Mouse (Mus musculus): ENCODE data around the gene Dhx37.

Gene Dhx37

GRCm38 (mm10) chr5:125433793-125434337 is at the start of gene Dhx37:
TSS of gene Dhx37 (minus strand) at chr5:125434121.
- peak; percentile 96 for DNase-seq

GRCm38 (mm10) chr5:125482474-125482873 is 48.6 kb upstream of the Dhx37 start:
- DNase-seq: no peak

DNA sequence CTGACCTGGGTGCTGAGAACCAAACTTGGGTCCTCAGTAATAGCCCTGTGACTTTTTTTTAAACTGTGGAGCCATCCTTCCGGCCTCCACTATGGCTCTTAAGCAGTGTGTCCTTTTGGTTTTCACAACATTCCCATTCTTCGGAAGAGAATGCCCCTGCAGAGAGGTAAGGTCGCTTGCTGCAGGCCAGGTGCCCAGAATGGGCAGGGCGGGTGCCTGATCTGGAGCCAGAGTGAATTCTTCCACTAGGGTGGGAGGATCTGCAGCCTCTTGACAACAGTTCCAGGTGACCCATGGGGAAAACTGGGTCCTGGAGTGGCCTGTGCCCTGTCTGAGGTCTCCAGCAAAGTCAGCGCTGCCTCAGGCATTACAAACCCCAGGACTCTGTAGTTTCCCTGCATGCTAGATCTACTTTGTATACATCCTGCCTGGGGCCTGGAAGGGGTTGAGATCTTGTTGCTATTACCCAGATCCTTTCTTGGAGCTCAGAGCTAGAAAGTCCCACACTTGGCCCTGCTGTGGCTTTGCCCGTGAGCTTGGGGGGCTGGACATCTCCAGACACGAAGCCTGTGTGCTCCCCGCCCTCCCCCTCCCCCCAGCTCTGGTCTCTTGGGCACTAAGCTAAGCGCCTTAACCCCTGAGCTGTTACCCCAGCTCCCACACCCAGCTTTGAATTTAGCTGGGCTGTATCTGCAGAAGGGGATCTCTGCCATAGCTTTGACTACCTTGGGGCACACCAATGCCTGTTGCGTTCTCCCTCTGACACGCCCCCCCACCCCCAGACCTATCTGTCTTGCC is 46.7 kb upstream of the Dhx37 start:
- DNase-seq: no peak

DNA sequence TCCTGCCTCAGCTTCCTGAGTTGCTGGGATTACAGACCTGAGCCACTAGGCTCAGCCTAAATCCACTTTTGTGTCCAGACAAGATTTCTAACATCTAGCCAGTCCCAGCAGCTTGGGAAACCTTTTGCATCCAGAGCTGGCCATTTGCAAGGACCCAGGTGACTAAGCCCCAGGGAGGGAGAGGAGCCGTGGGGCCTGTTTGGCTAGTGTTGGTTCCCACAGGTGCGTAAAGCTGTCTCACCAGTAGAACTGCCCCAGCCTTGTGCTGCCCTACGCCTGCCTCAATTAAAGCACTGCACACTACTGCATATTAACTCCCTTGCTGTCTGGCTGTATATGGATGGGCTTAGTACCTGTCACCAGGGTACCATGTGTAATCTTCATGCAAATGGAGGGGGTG is 45.5 kb upstream of the Dhx37 start:
- no peak for DNase-seq

DNA sequence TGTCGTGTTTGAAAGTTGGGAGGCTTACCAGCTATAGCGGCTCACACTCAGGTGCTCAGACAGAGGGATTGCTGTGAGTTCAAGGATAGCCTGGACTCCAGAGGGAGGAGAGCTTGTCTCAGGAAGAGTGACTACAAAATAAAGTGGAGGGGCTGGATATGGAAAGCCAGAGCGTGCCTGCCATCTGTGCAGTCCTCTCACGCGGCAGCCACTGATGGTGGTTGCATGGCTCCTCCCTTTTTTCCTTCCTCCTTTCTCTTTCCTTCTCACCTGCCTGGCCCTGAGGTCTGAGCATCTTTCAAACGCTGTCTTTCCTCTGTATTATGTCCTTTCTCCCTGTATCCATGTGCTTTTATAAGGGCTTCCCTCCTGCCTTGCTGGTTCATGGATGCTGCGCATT is 44.1 kb upstream of the Dhx37 start:
- no peak for DNase-seq

GRCm38 (mm10) chr5:125477533-125477932 is 43.6 kb upstream of the Dhx37 start:
- no peak for DNase-seq

DNA sequence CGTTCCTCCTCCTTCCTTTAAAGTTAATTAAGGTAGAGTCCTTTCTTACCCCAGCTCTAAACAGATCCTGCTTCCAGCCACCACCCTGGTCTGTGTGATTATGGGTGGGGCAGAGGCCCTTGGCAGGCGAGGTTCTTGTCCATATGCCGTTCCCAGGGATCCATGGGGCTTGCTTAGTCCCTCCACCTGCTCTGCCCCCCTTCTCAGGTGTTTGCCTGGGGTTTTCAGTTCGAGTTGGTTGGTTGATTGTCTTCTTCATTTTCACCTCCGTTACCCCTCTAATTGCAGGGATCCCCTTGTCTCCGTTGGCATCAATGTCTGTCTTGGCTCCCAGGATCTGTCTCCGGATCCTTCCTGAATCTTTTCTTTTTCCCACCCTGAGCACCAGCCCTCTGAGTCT is 42.9 kb upstream of the Dhx37 start:
- no peak for DNase-seq

- DNase-seq: no peak
Measured at GRCm38 (mm10) chr5:125476286-125476625, 42.3 kb upstream of the Dhx37 start.

DNA sequence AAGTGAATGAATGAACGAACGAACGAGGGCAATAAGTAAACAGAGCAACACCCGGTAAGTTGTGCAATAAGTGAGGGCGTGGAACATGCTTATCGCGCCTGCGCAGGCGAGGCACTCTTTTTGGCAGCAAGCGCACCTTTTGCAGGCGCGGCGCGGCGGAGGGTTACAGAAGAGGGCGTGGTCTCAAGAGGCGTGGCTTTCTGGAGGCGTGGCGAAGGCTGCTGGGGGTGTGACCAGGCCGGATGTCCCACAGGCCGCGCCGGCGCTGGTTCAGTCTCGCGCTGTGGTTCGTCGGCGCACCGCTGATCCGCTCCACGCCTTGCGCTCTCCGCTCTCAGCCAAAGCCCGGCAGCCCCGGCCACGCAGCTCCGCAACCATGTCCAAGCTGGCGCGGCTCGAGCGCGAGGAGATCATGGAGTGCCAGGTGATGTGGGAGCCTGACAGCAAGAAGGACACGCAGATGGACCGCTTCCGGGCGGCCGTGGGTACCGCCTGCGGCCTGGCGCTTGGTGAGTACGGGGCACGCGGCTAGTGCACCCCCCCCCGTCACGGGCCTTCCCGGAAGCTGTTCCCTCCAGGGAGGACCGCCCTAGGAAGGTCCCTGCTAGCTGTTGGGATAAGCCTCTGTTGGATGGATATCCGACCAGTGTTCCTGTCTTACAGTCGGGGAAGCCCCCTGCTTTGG is 41.8 kb upstream of the Dhx37 start, which contains the start of gene Aacs:
Gene Aacs, plus strand, starts transcription at position 214 of the 685 bp plus-strand sequence.
- DNase-seq: peak; percentile 98

DNA sequence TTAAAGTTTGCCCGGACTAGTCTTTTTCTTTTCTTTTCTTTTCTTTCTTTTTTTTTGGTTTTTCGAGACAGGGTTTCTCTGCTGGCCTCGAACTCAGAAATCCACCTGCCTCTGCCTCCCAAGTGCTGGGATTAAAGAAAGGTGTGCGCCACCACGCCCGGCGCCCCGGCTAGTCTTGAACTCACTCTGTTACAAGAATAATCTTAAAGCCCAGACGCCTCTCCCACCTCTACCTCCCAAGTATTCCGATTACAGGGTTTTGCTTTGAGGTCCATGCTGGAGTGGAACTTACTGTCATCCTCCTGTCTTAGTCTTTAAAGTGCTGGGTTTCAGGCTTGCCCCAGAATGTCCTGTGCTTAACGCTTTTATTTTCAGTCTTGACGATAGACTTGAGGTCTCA is 41.1 kb upstream of the Dhx37 start:
- DNase-seq: no peak

DNA sequence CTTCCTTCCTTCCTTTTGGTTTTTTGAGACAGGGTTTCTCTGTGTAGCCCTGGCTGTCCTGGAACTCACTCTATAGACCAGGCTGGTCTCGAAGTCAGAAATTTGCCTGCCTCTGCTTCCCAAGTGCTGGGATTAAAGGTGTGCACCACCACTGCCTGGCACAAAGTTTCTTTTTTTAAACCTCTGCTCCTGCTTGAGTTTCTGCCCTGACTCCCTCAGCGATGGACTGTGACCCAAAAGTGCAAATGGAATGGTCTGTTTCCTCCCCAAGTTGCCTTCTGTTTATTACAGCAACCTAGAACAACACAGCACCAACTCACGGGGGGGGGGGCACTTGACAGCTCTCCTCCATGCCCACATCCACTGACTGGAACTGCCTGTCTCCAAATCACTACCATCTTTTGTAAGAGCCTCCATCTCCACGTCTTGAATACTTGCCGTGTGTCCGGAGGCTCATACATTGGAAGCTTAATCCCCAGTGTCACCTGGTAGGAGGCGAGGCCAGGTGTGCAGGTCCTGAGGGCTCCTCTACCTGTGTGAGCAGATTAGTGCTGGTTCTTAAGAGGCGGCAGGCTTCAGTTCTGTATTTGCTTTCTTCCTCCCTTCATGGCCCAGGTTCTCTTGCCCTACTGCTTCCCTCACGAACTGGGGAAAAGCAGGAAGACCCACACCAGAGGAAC is 39.0 kb upstream of the Dhx37 start:
- no peak for DNase-seq

DNA sequence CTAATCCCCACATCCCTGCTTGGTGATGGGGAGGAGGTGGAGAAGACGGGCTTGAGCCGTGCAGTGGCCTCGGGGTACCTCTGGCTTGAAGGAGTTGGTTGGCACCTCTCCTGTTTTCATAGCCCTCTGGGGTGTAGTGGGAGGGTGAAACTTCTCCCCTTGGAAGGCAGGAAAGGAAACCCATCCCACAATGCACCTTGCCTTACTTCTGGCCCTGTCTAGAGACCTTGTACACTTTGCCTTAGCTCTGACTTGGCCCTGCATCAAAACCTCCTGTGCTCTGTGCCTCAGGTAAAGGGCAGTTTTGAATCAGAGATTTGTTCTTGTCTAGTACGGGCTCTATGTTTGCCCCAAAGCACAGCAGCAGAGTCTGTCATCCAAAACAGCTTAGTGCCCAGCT is 36.8 kb upstream of the Dhx37 start:
- peak; percentile 31 for DNase-seq

- DNase-seq: peak; percentile 83
Measured at GRCm38 (mm10) chr5:125467261-125467660, 33.3 kb upstream of the Dhx37 start.

DNA sequence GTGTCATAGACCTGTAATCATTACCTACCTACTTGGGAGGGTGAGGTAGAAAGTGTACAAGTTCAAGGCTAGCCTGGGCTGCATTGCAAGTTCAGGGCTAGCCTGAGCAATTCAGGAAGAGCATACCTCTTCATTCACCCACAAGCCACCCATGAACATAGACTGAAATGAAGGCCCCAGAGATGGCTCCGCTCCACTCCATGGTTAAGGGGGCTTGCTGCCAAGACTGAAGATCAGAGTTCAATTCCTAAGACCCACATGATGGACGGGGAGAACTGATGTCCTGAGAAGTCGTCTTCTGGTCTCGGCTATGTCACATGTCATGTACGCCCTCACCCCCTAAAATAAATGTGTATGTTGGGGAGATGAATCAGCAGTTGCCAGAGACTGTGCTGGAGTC is 32.6 kb upstream of the Dhx37 start:
- no peak for DNase-seq

- peak; percentile 97 for DNase-seq
Measured at GRCm38 (mm10) chr5:125465701-125466106, 31.8 kb upstream of the Dhx37 start.

DNA sequence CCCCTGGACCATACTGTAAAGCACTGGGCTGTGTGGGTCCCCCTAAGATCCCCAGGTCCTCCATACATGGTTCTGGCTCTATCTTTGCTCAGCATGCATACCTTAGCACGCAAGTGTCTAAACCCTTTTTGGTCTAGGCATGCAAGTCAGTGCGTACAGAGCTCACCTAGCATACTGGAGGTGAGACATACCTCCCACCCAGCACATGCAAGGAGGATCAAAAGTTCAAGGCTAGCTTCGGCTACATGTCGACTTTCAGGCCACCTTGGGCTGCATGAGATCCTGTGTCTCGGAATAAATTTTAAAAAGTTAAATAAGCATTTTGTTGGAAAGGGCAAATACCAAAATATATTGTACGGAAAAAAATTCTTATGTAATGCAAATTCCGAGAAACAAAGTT is 31.3 kb upstream of the Dhx37 start:
- DNase-seq: no peak

GRCm38 (mm10) chr5:125461868-125462445 is 28.0 kb upstream of the Dhx37 start:
- DNase-seq: peak; percentile 58

GRCm38 (mm10) chr5:125460574-125460973 is 26.7 kb upstream of the Dhx37 start:
- DNase-seq: no peak

GRCm38 (mm10) chr5:125457538-125457937 is 23.6 kb upstream of the Dhx37 start:
- no peak for DNase-seq

GRCm38 (mm10) chr5:125456100-125456499 is 22.2 kb upstream of the Dhx37 start:
- DNase-seq: no peak

DNA sequence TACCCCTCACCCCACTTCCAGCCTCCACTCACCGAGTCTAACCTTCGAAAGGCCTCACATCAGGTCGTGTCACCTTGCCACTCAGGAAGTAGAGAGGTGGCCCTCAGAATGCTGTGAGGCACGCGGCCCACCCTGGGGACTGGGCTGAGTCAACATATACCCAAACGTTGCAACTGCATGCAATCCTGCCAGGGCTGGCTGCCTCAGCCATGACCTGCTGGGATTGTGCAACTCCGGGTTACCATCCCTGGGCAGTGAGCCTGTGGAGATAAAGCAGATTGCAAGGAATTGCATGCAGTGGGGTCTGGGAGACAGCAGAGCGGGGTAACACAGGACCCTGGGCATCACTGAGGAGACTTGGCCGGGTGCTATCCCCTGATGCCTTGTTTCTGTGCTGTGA is 18.7 kb upstream of the Dhx37 start:
- DNase-seq: no peak

GRCm38 (mm10) chr5:125449306-125449705 is 15.4 kb upstream of the Dhx37 start:
- no peak for DNase-seq

DNA sequence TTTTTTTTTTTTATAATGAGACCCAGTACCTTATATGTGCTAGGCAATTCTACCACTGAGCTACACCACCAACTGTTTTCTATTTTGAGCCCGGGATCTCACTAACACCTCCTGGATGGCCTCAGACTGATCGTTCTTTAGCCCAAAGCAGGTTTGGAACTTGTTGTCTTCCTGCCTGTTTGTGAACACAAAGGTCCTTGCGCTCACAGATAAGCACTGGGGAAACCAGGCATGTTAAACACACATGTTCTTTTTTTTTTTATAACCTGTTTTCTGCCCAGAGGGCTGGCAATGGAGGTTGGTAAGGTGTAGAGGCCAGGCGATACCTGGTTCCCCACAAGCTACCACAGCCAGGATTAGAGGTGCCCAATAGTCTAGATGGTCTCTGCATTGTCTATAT is 14.7 kb upstream of the Dhx37 start:
- DNase-seq: no peak

Measured in kidney, postnatal 14 days (tissue).